Mouse (Mus musculus): ENCODE data around the gene Tpst1. TPM values are rescaled to one million over a fixed set of nuclear protein-coding genes. Genes with fewer than 3 reads are reported as not detected.

Tpst1 gene
- total RNA-seq, 4 experiments from 2014 or later, result 34.4 to 39.4 (median 36.7) TPM

GRCm38 (mm10) chr5:130089177-130089576, 16.1 kb downstream of the Tpst1 start:
- DNase-seq (ENCODE audit: low spot score in 2 of 2), result no peak

DNA sequence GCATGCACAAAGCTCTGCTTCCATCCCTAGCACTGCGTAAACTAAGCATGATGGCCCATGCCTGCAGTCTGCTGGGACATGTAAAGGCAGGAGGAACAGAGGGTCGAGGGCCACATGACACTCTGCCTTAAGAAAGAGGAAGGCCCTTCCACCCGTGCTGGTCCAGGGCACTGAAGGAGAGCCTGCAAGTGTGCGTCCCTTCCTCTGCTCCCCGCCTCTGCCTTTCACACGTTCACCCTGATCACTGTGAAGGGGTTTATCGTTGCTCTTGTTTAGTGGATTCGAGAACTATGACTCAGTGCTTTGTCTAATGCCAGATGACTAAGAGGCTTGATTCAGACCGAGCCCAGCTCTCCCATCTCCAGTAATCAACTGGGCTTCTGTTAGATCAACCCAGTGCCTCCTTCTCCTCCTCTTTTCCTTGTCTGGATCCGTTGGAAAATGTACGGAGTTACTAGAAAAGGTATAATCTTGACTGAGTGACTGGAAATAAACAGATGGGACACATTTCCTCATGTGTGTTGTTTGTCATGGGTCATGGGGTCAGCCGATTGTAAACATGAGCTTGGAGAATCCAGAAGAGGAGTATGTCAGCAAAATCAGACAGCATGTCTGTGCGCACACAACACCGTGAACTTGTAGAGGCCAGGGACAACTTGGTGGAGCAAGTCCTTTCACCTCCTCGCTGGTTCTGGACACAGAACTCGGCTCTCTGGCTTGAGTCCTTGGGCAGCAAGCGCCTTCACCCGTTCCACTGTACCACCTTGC, 16.7 kb downstream of the Tpst1 start:
- DNase-seq (ENCODE audit: low spot score in 2 of 2), result peak; percentile 32 to 50

DNA sequence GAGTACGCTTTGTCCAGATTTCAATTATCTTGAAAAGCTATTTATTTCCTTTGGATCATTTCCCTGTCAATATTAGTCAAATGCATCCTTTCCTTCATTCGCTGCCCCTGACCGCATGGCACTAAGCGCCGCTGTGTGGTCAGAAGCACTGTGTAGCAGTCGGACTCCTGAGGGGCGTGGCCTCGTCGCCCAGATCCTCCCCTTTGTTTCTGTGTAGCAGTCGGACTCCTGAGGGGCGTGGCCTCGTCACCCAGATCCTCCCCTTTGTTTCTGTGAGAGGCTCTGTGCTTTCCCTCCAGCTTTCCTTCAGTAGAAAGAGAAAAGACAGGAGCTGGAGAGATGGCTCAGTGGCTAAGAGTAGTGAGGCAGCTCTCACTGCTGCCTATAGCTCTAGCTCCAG, 23.6 kb downstream of the Tpst1 start:
- DNase-seq (ENCODE audit: low spot score in 2 of 2), result no peak

GRCm38 (mm10) chr5:130097837-130098236, 24.7 kb downstream of the Tpst1 start:
- DNase-seq (ENCODE audit: low spot score in 2 of 2), result no peak

DNA sequence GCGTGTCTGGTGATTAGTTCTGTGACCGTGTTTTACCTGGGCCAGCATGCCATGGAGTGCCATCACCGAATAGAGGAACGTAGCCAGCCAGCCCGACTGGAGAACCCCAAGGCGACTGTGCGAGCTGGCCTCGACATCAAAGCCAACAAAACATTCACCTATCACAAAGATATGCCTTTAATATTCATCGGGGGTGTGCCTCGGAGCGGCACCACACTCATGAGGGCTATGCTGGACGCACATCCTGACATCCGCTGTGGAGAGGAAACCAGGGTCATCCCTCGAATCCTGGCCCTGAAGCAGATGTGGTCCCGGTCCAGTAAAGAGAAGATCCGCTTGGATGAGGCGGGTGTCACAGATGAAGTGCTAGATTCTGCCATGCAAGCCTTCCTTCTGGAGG, 28.6 kb downstream of the Tpst1 start:
- no peak for DNase-seq (ENCODE audit: low spot score in 2 of 2)

DNA sequence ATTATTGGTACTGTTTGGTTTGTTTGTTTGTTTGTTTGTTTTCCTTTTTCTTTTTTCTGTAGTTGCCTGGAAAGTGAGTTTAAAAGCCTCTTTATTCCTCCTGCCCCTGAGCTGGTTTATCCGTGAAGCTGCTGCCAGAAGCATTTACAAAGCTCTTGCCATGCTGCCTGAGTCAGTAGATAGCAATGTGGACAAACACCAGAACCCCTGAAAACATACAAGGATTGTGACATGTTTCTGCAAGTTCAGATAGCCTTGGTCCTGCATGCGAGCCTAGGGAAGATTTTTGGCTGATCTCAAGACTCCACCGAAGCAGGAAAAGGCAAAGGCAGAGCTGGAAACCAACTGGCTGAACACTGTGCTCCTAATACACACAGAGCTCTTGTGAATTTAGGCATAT, 36.2 kb downstream of the Tpst1 start:
- no peak for DNase-seq (ENCODE audit: low spot score in 2 of 2)

DNA sequence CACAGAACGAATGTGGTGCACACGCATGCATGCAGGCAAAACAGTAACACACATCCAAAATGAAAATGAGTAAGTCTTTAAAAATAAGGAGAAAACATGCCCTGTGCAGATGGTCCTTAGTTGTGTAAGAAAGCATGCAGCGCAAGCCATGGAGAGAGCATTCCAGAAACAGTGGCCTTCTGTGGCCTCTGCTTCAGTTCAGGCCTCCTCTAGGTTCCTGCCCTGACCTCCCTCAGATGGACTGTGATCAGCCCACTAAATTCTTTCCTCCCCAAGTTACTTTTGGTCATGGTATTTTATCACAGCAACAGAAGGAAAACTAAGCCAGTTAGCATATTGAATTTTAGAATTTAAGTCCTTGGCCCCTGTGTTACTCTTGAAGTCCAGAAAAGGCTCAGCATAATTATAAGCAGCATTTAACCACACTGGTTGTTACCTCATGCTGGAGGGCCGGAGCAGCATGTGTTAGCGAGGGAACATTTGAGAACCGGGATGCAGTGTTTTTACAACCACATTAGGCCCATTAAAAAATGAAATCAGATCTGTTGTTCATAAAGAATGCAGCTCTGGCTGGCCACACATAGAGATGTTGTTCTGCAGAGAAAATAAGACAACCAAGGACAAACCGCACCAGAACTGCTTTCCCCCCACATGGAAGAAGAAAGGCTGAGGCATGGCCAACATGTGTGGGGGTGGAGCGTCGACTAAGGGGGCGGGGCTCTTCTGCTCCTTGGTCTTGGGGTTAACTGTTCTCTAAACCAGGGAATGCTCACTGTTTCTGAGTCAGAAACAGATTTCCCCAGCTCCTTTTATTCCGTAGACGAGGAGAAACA, 37.7 kb downstream of the Tpst1 start:
- no peak for DNase-seq (ENCODE audit: low spot score in 2 of 2)

DNA sequence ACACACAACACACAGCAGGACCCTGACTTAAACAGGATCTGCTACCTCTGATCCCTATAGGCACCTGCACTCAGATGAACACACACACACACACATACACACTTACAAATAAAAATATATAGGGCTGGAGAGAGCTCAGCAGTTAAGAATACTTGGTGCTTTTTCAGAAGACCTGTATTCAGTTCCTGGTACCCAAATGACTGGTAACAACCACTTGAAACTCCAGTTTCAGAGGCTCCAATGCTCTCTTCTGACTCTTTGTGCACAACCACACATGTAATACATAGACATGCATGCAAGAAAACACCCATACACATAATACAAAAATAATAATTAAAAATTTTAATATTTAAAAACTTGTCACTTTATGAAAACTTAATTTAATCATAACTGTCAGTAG, 39.5 kb downstream of the Tpst1 start:
- no peak for DNase-seq (ENCODE audit: low spot score in 2 of 2)

- no peak for DNase-seq (ENCODE audit: low spot score in 2 of 2)
These were observed 43.0 kb downstream of the Tpst1 start for GRCm38 (mm10) chr5:130116116-130116515.

DNA sequence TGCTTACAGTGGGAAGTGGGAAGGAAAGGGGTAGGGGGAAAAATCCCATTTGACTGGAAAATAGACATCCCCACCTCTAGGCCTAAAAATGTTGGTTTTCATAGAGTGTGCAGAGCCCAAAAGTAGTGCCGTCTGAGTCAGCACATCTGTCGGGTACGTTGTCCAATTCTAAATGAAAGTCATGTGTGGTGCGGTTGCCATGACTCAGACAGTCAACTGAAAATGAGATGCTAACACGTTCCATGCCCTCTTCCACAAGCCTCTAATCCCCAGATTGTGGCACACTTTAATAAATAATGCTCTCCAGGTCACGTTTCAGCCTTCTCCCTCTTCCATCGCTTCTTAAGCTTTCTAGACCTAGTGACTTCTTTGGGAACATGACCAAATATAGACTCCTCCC, 43.7 kb downstream of the Tpst1 start:
- no peak for DNase-seq (ENCODE audit: low spot score in 2 of 2)

- DNase-seq (ENCODE audit: low spot score in 2 of 2), result no peak
These were observed 44.8 kb downstream of the Tpst1 start for GRCm38 (mm10) chr5:130117932-130118331.

GRCm38 (mm10) chr5:130119236-130119635, 46.1 kb downstream of the Tpst1 start:
- no peak for DNase-seq (ENCODE audit: low spot score in 2 of 2)

DNA sequence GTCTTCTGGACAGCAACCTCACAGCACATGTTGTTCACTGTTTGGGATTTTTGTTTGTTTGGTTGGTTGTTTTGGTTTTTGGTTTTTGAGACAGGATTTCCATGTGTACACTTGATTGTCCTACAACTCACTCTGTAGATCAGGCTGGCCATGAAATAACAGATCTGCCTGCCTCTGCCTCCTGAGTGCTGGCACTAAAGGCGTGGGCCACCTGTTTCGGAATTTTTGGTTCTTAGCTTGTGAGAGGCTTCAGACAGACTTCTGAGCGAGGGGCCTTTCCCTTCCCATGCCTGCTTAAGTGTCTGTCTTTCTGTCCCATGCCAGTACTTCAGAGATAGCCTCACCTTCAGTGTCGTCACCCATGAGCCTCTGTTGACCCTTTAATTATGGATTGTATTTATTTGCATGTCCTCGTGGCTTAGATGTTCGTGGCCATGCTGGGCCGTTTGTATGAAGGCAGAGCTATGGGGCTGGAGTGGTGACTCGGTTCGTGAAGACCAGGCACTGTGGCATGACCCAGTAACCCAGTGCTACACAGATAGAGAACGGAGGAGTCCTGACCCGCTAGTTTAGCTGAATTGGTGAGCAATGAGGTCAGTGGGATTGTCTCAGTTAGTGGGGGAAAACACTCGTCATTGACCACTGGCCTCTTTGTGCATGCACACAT, 47.1 kb downstream of the Tpst1 start:
- no peak for DNase-seq (ENCODE audit: low spot score in 2 of 2)

DNA sequence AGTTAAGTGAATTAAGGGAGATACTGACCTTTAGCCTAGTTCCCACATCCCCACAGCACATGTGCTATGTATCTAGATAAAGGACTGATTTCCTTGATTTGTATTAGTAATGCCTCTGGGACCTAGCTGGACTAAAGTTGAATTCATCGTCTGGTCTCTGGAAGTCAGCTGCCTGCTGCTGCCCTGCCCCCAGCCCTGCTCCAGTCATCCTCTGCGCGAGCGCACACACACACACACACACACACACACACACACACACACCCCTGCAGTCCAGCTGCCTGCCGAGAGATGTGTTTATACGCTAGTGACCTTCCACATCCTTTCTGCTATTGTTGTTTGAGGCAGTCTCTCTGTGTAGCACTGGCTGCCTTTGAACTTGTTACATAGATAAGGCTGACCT, 47.8 kb downstream of the Tpst1 start:
- DNase-seq (ENCODE audit: low spot score in 2 of 2), result no peak

DNA sequence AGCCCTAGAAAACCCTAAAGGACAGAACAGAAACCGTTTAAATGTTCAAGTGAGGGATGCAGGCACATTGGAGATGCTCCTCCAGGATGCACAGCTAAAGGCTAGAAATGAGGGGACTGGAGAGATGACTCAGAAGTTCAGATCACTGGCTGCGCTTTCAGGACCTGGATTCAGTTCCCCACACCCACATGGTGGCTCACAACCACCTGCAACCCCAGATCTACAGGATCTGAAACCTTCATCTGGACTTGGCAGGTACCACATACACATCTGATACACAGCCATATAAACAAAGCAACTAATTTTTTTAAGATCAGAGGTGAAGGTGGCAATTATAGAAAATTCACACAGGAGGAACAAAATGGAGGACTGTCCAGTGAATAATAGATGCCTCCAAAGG, 49.2 kb downstream of the Tpst1 start:
- no peak for DNase-seq (ENCODE audit: low spot score in 2 of 2)

- DNase-seq (ENCODE audit: low spot score in 2 of 2), result no peak
These were observed 51.1 kb downstream of the Tpst1 start for GRCm38 (mm10) chr5:130124271-130124670.

- DNase-seq (ENCODE audit: low spot score in 2 of 2), result no peak
These were observed 55.8 kb downstream of the Tpst1 start for GRCm38 (mm10) chr5:130128686-130129523.

- no peak for DNase-seq (ENCODE audit: low spot score in 2 of 2)
These were observed 56.3 kb downstream of the Tpst1 start for GRCm38 (mm10) chr5:130129524-130129793.

GRCm38 (mm10) chr5:130136597-130136996, 63.5 kb downstream of the Tpst1 start:
- no peak for DNase-seq (ENCODE audit: low spot score in 2 of 2)

DNA sequence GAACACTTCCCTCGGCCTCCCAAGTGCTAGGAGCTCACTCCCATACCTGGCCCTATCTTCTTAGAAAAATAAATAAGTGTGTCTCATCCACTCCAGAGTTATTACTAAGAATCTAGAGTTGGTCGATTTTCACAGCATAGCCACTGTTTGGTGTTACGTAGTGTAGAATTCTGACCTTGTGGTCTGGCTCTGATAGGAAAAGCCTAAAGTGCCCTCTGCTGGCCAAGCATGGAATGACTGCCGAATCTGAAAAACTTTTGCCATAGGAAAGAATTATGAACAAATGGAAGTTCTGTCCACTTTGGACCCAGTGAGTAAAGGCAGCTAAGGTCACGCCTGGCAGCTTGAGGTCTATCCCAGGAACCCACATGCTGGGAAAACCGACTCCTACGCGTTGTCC, 66.3 kb downstream of the Tpst1 start:
- DNase-seq (ENCODE audit: low spot score in 2 of 2), result peak in 1 of 2 experiments; percentile 83

DNA sequence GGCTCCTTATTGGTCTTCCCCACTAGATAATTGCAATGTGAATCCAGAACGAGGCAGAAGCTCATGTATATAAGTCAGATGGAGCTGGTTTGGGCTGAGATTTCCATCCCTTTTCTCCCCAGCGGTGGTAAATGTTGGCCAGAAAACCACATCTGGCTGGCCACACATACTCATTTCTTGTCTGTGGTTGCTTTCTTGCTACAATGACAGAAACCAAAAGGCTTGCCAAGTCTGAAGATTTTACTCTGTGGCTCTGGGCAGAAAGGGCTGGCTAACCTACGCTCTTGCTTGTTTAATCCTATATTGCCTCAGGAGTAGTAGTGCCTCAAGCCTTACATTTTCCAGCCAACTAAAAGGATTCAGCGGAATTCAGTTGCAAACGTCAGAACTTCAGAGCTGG, 68.0 kb downstream of the Tpst1 start:
- no peak for DNase-seq (ENCODE audit: low spot score in 2 of 2)

DNA sequence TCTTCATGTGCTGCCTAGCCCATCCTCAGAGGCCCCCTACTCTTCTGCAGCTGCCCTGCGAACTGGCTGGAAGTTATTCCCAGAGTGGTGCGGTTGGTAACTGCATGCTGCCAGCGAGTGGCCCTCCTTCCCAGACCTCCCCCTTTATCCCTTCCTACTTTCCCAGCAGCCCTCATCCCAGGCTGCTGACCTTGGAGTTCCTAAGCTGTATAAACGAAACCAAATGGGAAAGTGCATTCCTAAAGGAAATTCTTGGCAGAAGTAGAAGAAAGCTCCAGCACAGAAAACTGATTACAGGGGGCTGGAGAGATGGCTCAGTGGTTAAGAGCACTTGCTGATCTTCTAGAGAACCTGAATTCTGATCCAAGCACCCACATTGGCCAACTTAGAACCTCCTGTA, 68.9 kb downstream of the Tpst1 start:
- DNase-seq (ENCODE audit: low spot score in 2 of 2), result no peak
